In genomic region chr9:20951441-20951840, GRCm38 (mm10) we compare ENCODE assay signal across 8 mouse cellular contexts. TPM values are rescaled to one million over a fixed set of nuclear protein-coding genes. Genes with fewer than 3 reads are reported as not detected.
DNase-seq lines count a peak whose midpoint lies in the region; ATAC-seq and TF ChIP-seq lines count a peak whose summit lies in the region.

No protein-coding gene starts in this region.

- no peak for ATAC-seq in kidney, embryonic 16.5 days (ENCODE audit: low FRiP score, low TSS enrichment)

- H3K9me3 ChIP-seq in kidney, embryonic 16.5 days (ENCODE audit: low read length): no peaks in the 10 kb centered on the region

- no peak for TF ChIP-seq CTCF in thymus, adult 2 months (IDR thresholded peaks at IDR 0.05; ENCODE audit: borderline replicate concordance, control insufficient read depth, extremely low read depth, insufficient read depth, low read length, poor library complexity)

- peak overlapping the region; percentile 91 for H3K9ac ChIP-seq in kidney, embryonic 16.5 days (replicated peaks; ENCODE audit: low read length)

- peak; percentile 6 for DNase-seq in thymus, adult 2 months
- no peak for DNase-seq in thymus, adult 18-20 months
- peak; percentile 51 to 65 for DNase-seq in cerebellum, adult 18-20 months
- peak; percentile 36 for DNase-seq in heart, adult 8-10 months (ENCODE audit: low spot score)
- peak; percentile 30 for DNase-seq in lung, postnatal 25 days (ENCODE audit: low spot score)
- DNase-seq in T-cell, adult 2 months (ENCODE audit: low spot score): no peak
- DNase-seq in layer of hippocampus, adult 18-20 months (ENCODE audit: low spot score in 2 of 2): no peak

- peak overlapping the region; percentile 70 for H3K4me3 ChIP-seq in thymus, adult 2 months (ENCODE audit: control insufficient read depth, insufficient read depth, low read length)
- peak overlapping the region; percentile 97 for H3K4me3 ChIP-seq in kidney, embryonic 16.5 days (ENCODE audit: low read length)

- H3K4me1 ChIP-seq in thymus, adult 2 months (replicated peaks; ENCODE audit: control insufficient read depth, insufficient read depth, low read length): peaks cover 21% of the 10 kb centered on the region
- H3K4me1 ChIP-seq in kidney, embryonic 16.5 days (ENCODE audit: insufficient read depth, low read length): peaks cover 13% of the 10 kb centered on the region

- H3K4me2 ChIP-seq in kidney, embryonic 16.5 days (replicated peaks; ENCODE audit: low read depth, low read length): peak overlapping the region; percentile 76

- TF ChIP-seq POLR2A in thymus, adult 2 months (IDR thresholded peaks at IDR 0.05; ENCODE audit: control insufficient read depth, extremely low read depth, insufficient read depth, low read length, poor library complexity): no peak

- no peaks in the 10 kb centered on the region for H3K27me3 ChIP-seq in thymus, adult 2 months (ENCODE audit: control insufficient read depth, insufficient read depth, low read length)
- H3K27me3 ChIP-seq in kidney, embryonic 16.5 days (ENCODE audit: insufficient read depth, low read length): no peaks in the 10 kb centered on the region

- H3K27ac ChIP-seq in thymus, adult 2 months (ENCODE audit: control insufficient read depth, insufficient read depth, low read length): no peak overlapping the region
- H3K27ac ChIP-seq in kidney, embryonic 16.5 days (ENCODE audit: low read length): peak overlapping the region; percentile 92

- no peaks in the 10 kb centered on the region for H3K36me3 ChIP-seq in thymus, adult 2 months (ENCODE audit: control insufficient read depth, insufficient read depth, low read length)
- H3K36me3 ChIP-seq in kidney, embryonic 16.5 days (ENCODE audit: insufficient read depth, low read length): no peaks in the 10 kb centered on the region; the same call in 1 of the 2 replicates

- WGBS in thymus, adult 2 months: 9% methylated on average over 14 of the region's 14 CpGs
- WGBS in kidney, embryonic 16.5 days: 8% methylated on average over 14 of the region's 14 CpGs

RNA-seq across cellular contexts. Expression of gene Dnmt1, which starts 8.2 kb away (rescaled TPM):
- polyA plus RNA-seq in thymus, adult 2 months (2012; rRNA removed): 142 and 194 TPM in 2 replicates
- 10 to 100 TPM; 10.8 to 14.5 (median 12.3) TPM for total RNA-seq in heart, adult 8-10 months (2022)
- polyA plus RNA-seq in kidney, embryonic 16.5 days (2015; fragmentation: Nextera tagmentation; extraction: Ambion mirVana): 107 and 110 TPM in 2 replicates
- total RNA-seq in layer of hippocampus, adult 18-20 months (2021): 10 to 100 TPM; 32.1 to 34.7 TPM

RNA-seq across cellular contexts. Expression of gene S1pr2, which starts 25.1 kb away (rescaled TPM):
- polyA plus RNA-seq in thymus, adult 2 months (2012; rRNA removed): 11.0 and 11.2 TPM in 2 replicates
- 1 to 10 TPM; 1.8 to 6.8 (median 4.6) TPM for total RNA-seq in heart, adult 8-10 months (2022)
- polyA plus RNA-seq in kidney, embryonic 16.5 days (2015; fragmentation: Nextera tagmentation; extraction: Ambion mirVana): 35.1 and 37.7 TPM in 2 replicates
- 1 to 10 TPM; 1.6 to 2.1 TPM for total RNA-seq in layer of hippocampus, adult 18-20 months (2021)

RNA-seq across cellular contexts. Expression of gene Mrpl4, which starts 51.1 kb away (rescaled TPM):
- 125 and 140 TPM in 2 replicates for polyA plus RNA-seq in thymus, adult 2 months (2012; rRNA removed)
- 100 to 1,000 TPM; 135 to 142 (median 136) TPM for total RNA-seq in heart, adult 8-10 months (2022)
- 161 and 169 TPM in 2 replicates for polyA plus RNA-seq in kidney, embryonic 16.5 days (2015; fragmentation: Nextera tagmentation; extraction: Ambion mirVana)
- total RNA-seq in layer of hippocampus, adult 18-20 months (2021): 10 to 100 TPM; 61.0 to 61.9 TPM

RNA-seq across cellular contexts. Expression of gene Eif3g, which starts 53.0 kb away (rescaled TPM):
- 137 and 140 TPM in 2 replicates for polyA plus RNA-seq in thymus, adult 2 months (2012; rRNA removed)
- 100 to 1,000 TPM; 106 to 121 (median 110) TPM for total RNA-seq in heart, adult 8-10 months (2022)
- 299 and 319 TPM in 2 replicates for polyA plus RNA-seq in kidney, embryonic 16.5 days (2015; fragmentation: Nextera tagmentation; extraction: Ambion mirVana)
- total RNA-seq in layer of hippocampus, adult 18-20 months (2021): 100 to 1,000 TPM; 124 to 132 TPM

Comparison
In these comparisons a context has a peak if more than half of its experiments do, and no peak if none do; other contexts are left out.
1. DNase-seq: peak in thymus, adult 2 months (single experiment), cerebellum, adult 18-20 months (2 of 2), heart, adult 8-10 months (single experiment) and lung, postnatal 25 days (single experiment); none in thymus, adult 18-20 months (0 of 2), T-cell, adult 2 months (single experiment) and layer of hippocampus, adult 18-20 months (0 of 2).